Mouse (Mus musculus) heart, postnatal 0 days (tissue): ENCODE measurements around the gene Rab1b. TPM values are rescaled to one million over a fixed set of nuclear protein-coding genes. Genes with fewer than 3 reads are reported as not detected.

Source experiments
- ATAC-seq: fragments of 200-750 bp; cut with Nextera tagmentation; 2 replicates; pipeline ENCODE4 v1.8.0; 2017; ENCODE audit warnings: low read depth, moderate number of reproducible peaks, moderate library complexity; ENCODE audit not compliant: insufficient read depth
- DNase-seq: peaks from one replicate; pipeline ENCODE4 v3.0.0-alpha.2; 2016; ENCODE audit warnings: low spot score
- H3K27ac ChIP-seq: fragments of 300-500 bp; sonication (generic); 2 replicates; pipeline ENCODE4 v1.5.1; 2014; ENCODE audit warnings: low read depth, mild to moderate bottlenecking
- H3K27me3 ChIP-seq: fragments of 300-500 bp; sonication (generic); 2 replicates; pipeline ENCODE4 v1.6.1; 2014; ENCODE audit warnings: low read length, mixed read lengths; ENCODE audit not compliant: control insufficient read depth, insufficient read depth
- H3K36me3 ChIP-seq: fragments of 300-500 bp; sonication (generic); replicated peaks from 2 replicates; pipeline ENCODE4 v1.6.1; 2014; ENCODE audit warnings: low read length, mixed read lengths; ENCODE audit not compliant: control insufficient read depth, insufficient read depth
- H3K4me1 ChIP-seq: fragments of 300-500 bp; sonication (generic); 2 replicates; pipeline ENCODE4 v1.6.1; 2014; ENCODE audit warnings: antibody characterized with exemption; ENCODE audit not compliant: control insufficient read depth, insufficient read depth
- H3K4me2 ChIP-seq: fragments of 300-500 bp; sonication (generic); 2 replicates; pipeline ENCODE4 v1.6.1; 2014; ENCODE audit warnings: low read depth, mild to moderate bottlenecking, low read length, moderate library complexity
- H3K4me3 ChIP-seq: fragments of 300-500 bp; sonication (generic); 2 replicates; pipeline ENCODE4 v1.5.1; 2014; ENCODE audit warnings: low read depth, low read length
- H3K9ac ChIP-seq: fragments of 300-500 bp; sonication (generic); replicated peaks from 2 replicates; pipeline ENCODE4 v1.6.1; 2014; ENCODE audit warnings: low read depth, low read length, mixed read lengths
- H3K9me3 ChIP-seq: fragments of 300-500 bp; sonication (generic); replicated peaks from 2 replicates; pipeline ENCODE4 v1.6.1; 2016; ENCODE audit warnings: low read length; ENCODE audit not compliant: control insufficient read depth
- CTCF ChIP-seq: IDR thresholded peaks from 2 replicates; pipeline ENCODE4 v1.5.1; 2016; ENCODE audit warnings: antibody characterized with exemption, control low read depth, low read depth
- EP300 ChIP-seq: IDR thresholded peaks from 2 replicates; pipeline ENCODE4 v1.6.1; 2016; ENCODE audit warnings: antibody characterized with exemption, low read depth
- WGBS: fragments of 180-500 bp; shearing (Covaris S2); extraction: QIAGEN DNeasy Blood & Tissue Kit; methylation state at CpG from one replicate; pipeline ENCODE4 v1.1.7; 2014; 5-methylcytosine and 5-hydroxymethylcytosine counted together
- polyA plus RNA-seq: library from polyadenylated mRNA; unstranded; fragments of >200 nt; fragmentation: Nextera tagmentation; extraction: Ambion mirVana; gene quantifications from 2 replicates; pipeline ENCODE4 v1.2.1, GENCODE M21; 2015
- total RNA-seq: library from RNA; depleted of rRNA; stranded (reverse); fragments of >200 nt; gene quantifications from 2 replicates; pipeline ENCODE4 v1.2.3, GENCODE M21; 2014; ENCODE audit warnings: low replicate concordance

Rab1b gene
- total and polyA plus RNA-seq, 2 experiments from 2014 or later = 230 to 424 TPM

GRCm38 (mm10) chr19:5139640-5140039, 32.8 kb upstream of the Rab1b start:
- no peak for ATAC-seq
- TF ChIP-seq CTCF (peak; percentile 65), EP300 (no peak)
- 4% methylated on average over 2 of the region's 2 CpGs for WGBS
- no peaks in the 10 kb centered on the region for H3K4me1 ChIP-seq
- no peaks in the 10 kb centered on the region for H3K27me3 ChIP-seq
- peak; percentile 25 for DNase-seq
- peaks cover 55% of the 10 kb centered on the region for H3K36me3 ChIP-seq
- H3K4me2 ChIP-seq = no peak overlapping the region
- H3K4me3 ChIP-seq = no peak overlapping the region
- no peaks in the 10 kb centered on the region for H3K9me3 ChIP-seq
- no peak overlapping the region for H3K27ac ChIP-seq
- no peak overlapping the region for H3K9ac ChIP-seq

GRCm38 (mm10) chr19:5131237-5131636, 24.4 kb upstream of the Rab1b start:
- DNase-seq (no peak), ATAC-seq (no peak)
- H3K27me3 ChIP-seq = no peaks in the 10 kb centered on the region
- no peak overlapping the region for H3K4me3 ChIP-seq
- H3K9me3 ChIP-seq = no peaks in the 10 kb centered on the region
- no peak overlapping the region for H3K27ac ChIP-seq
- H3K36me3 ChIP-seq = peaks cover 34% of the 10 kb centered on the region
- WGBS = 69% methylated on average over 4 of the region's 4 CpGs
- H3K4me2 ChIP-seq = no peak overlapping the region
- no peak overlapping the region for H3K9ac ChIP-seq
- H3K4me1 ChIP-seq = no peaks in the 10 kb centered on the region
- TF ChIP-seq EP300 = no peak
- TF ChIP-seq CTCF = no peak

- Histone ChIP-seq H3K4me3 (no peak overlapping the region), H3K27ac (no peak overlapping the region), H3K27me3 (no peaks in the 10 kb centered on the region), H3K36me3 (peaks cover 20% of the 10 kb centered on the region), H3K4me2 (no peak overlapping the region), H3K9ac (no peak overlapping the region), H3K4me1 (no peaks in the 10 kb centered on the region), H3K9me3 (no peaks in the 10 kb centered on the region)
- ATAC-seq = no peak
- TF ChIP-seq EP300 (no peak), CTCF (peak; percentile 41)
- no peak for DNase-seq
- 24% methylated on average over 1 of the region's 1 CpGs for WGBS
These were observed 22.9 kb upstream of the Rab1b start for GRCm38 (mm10) chr19:5129770-5130169.

GRCm38 (mm10) chr19:5124055-5124614, 17.3 kb upstream of the Rab1b start:
- no peak overlapping the region for H3K9ac ChIP-seq
- no peaks in the 10 kb centered on the region for H3K27me3 ChIP-seq
- H3K4me3 ChIP-seq = no peak overlapping the region
- no peak for ATAC-seq
- no peak overlapping the region for H3K4me2 ChIP-seq
- no peak for DNase-seq
- H3K36me3 ChIP-seq = no peaks in the 10 kb centered on the region
- H3K27ac ChIP-seq = no peak overlapping the region
- TF ChIP-seq EP300 (no peak), CTCF (no peak)
- WGBS = 52% methylated on average over 7 of the region's 7 CpGs
- H3K9me3 ChIP-seq = no peaks in the 10 kb centered on the region
- no peaks in the 10 kb centered on the region for H3K4me1 ChIP-seq

- TF ChIP-seq EP300 (no peak), CTCF (no peak)
- DNase-seq = no peak
- WGBS = 65% methylated on average over 3 of the region's 3 CpGs
These were observed 16.4 kb upstream of the Rab1b start for GRCm38 (mm10) chr19:5123241-5123640.

DNA sequence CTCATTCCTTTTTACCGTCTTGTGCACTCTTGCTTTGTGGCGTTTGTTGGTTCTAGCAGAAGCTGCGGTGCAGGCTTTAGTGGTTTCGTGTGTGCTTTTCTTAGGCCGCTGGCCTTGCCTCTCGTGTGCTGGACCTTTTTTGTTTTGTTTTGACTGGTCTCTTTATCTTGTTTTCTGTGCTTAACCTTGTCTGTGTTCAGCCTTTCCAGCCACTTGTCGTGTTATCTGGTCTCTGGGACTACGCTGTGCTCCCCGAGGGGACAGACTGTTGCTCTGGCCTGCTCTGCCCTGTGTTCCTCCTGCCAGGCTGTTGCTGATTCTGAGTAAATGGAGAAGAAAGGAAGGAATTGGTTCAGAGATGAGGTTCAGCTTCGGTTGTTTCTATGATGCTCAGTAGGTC, 15.6 kb upstream of the Rab1b start:
- Histone ChIP-seq H3K4me1 (no peaks in the 10 kb centered on the region), H3K27me3 (no peaks in the 10 kb centered on the region), H3K4me2 (no peak overlapping the region), H3K9ac (no peak overlapping the region), H3K4me3 (no peak overlapping the region), H3K36me3 (no peaks in the 10 kb centered on the region), H3K27ac (no peak overlapping the region), H3K9me3 (no peaks in the 10 kb centered on the region)
- ATAC-seq = no peak
- no peak for TF ChIP-seq CTCF
- 30% methylated on average over 10 of the region's 10 CpGs for WGBS
- DNase-seq = no peak

More at GRCm38 (mm10) chr19:5123241-5123640, 16.4 kb upstream of the Rab1b start:
- Histone ChIP-seq H3K27me3 (no peaks in the 10 kb centered on the region), H3K9me3 (no peaks in the 10 kb centered on the region), H3K27ac (no peak overlapping the region), H3K4me1 (no peaks in the 10 kb centered on the region), H3K4me2 (no peak overlapping the region), H3K4me3 (no peak overlapping the region), H3K9ac (no peak overlapping the region), H3K36me3 (no peaks in the 10 kb centered on the region)
- ATAC-seq = no peak
